Mouse (Mus musculus): ENCODE data around the gene Pou2f1.

GRCm38 (mm10) chr1:165878751-165879150 is 123.7 kb downstream of the Pou2f1 start:
- TF ChIP-seq CTCF (IDR thresholded peaks at IDR 0.05; ENCODE audit: low read depth) (no peak), EP300 (optimal IDR thresholded peaks at IDR 0.05) (no peak)
